Comparison of ENCODE assay signal across 9 mouse cellular contexts in the genomic region with DNA sequence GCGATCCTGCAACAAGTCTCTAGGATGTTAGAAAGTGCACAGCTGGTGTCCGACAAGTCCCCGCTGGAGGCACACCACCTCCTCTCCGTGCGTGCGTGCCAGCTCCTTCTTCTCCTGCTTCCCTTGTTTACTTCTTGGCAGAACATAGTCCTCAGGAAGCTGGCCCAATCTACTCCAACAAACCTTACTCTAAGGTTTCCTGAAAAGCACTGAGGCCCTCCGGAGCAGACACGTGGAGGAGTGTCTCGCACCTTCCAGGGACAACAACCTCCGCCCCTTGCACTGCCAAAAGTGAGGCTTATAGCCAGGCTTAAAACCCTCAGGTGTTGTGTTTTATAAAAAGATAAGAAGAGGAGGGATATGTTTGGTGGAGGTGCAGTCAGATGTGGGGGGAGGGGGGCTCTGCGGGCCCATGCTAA. TPM values are rescaled to one million over a fixed set of nuclear protein-coding genes. Genes with fewer than 3 reads are reported as not detected.
DNase-seq lines count a peak whose midpoint lies in the region; ATAC-seq and TF ChIP-seq lines count a peak whose summit lies in the region.
"Had no signal": no experiment of that assay in that cellular context is flagged by ENCODE, and none has a peak within 500 bp of the region (broad histone marks: within the 10 kb centered on the region; RNA-seq: fewer than 3 reads in every experiment).

No protein-coding gene starts in this region.

- no peak for TF ChIP-seq CTCF in layer of hippocampus, adult 2 months (conservative IDR thresholded peaks at IDR 0.05)

- 13% methylated on average over 11 of the region's 11 CpGs for WGBS in kidney, embryonic 14.5 days

- no peak overlapping the region for H3K9ac ChIP-seq in kidney, embryonic 14.5 days (ENCODE audit: low read depth, low read length)

- DNase-seq in frontal cortex, postnatal 10 days (ENCODE audit: low spot score in 2 of 2): no peak
- peak; percentile 32 to 53 for DNase-seq in CD8-positive naive resting alpha-beta T cell, adult 2 months (ENCODE audit: low read depth in 2 of 2, low spot score in 2 of 2)
- DNase-seq in heart, adult 9 months (ENCODE audit: low spot score in 2 of 2): peak; percentile 25 to 31
- peak; percentile 87 for DNase-seq in lung, postnatal 25 days (ENCODE audit: low spot score)
- no peak for DNase-seq in layer of hippocampus, adult 2 months (ENCODE audit: low spot score in 2 of 2)

- peak overlapping the region; percentile 17 for H3K4me2 ChIP-seq in kidney, embryonic 14.5 days (replicated peaks; ENCODE audit: low read depth, low read length)

- H3K27ac ChIP-seq in kidney, embryonic 14.5 days (ENCODE audit: low read depth, low read length): no peak overlapping the region
- H3K27ac ChIP-seq in layer of hippocampus, adult 2 months: no peak overlapping the region

- H3K4me3 ChIP-seq in kidney, embryonic 14.5 days (ENCODE audit: low read length): no peak overlapping the region
- no peak overlapping the region for H3K4me3 ChIP-seq in layer of hippocampus, adult 2 months

- peak; percentile 84 for ATAC-seq in frontal cortex, adult (ENCODE audit: low TSS enrichment)
- no peak for ATAC-seq in kidney, embryonic 14.5 days (ENCODE audit: low FRiP score, low TSS enrichment)
- ATAC-seq in activated CD4-positive, CD25-positive, alpha-beta regulatory T cell, adult 4 months: no peak

- H3K36me3 ChIP-seq in kidney, embryonic 14.5 days (ENCODE audit: control insufficient read depth, insufficient read depth, low read length): no peaks in the 10 kb centered on the region
- H3K36me3 ChIP-seq: G1E had no signal

- no peaks in the 10 kb centered on the region for H3K9me3 ChIP-seq in kidney, embryonic 14.5 days (ENCODE audit: control insufficient read depth, low read length)
- H3K9me3 ChIP-seq: G1E had no signal

- no peaks in the 10 kb centered on the region for H3K27me3 ChIP-seq in kidney, embryonic 14.5 days (ENCODE audit: control insufficient read depth, insufficient read depth, low read length)

- H3K4me1 ChIP-seq in kidney, embryonic 14.5 days (ENCODE audit: control insufficient read depth, insufficient read depth, low read length): peaks cover 21% of the 10 kb centered on the region

RNA-seq across cellular contexts. Expression of a gene that starts 21.6 kb away (rescaled TPM):
- polyA plus RNA-seq in kidney, embryonic 14.5 days (2014; fragmentation: Nextera tagmentation; extraction: Ambion mirVana): 2.4 and 3.1 TPM in 2 replicates
- 10 to 100 TPM; 72.0 to 77.6 TPM for total RNA-seq in layer of hippocampus, adult 2 months (2021)
- polyA plus RNA-seq in activated CD4-positive, CD25-positive, alpha-beta regulatory T cell, adult 4 months (2017; shearing (Covaris generic)): 100 to 1,000 TPM; 210 to 273 TPM
- polyA plus RNA-seq: G1E had no signal

Comparison
In these comparisons a context has a peak if more than half of its experiments do, and no peak if none do; other contexts are left out.
1. DNase-seq: peak in CD8-positive naive resting alpha-beta T cell, adult 2 months (2 of 2), heart, adult 9 months (2 of 2) and lung, postnatal 25 days (single experiment); none in frontal cortex, postnatal 10 days (0 of 2) and layer of hippocampus, adult 2 months (0 of 2).
2. RNA of a gene that starts 21.6 kb away (polyA plus RNA-seq): 210 to 273 TPM in activated CD4-positive, CD25-positive, alpha-beta regulatory T cell, adult 4 months; 2.4 to 3.1 TPM in kidney, embryonic 14.5 days; every median in the first group is over 10 times any median in the second.